Mouse (Mus musculus) embryonic stem cell, embryonic (primary cell): ENCODE measurements around the gene Aox3.

Source experiments
- CTCF ChIA-PET, 4 experiments: fragments of 300-600 bp in 2 of 4; fragments of 350-600 bp in 2 of 4; sonication (Branson Sonifier 250); formaldehyde crosslinking; loops; one replicate each; lab custom pipeline; 2022; ENCODE audit warnings: inconsistent platforms in 2 of 4; lab: Charles Lee
- POLR2A ChIA-PET, 4 experiments: fragments of 300-600 bp in 2 of 4; fragments of 350-600 bp in 2 of 4; sonication (Branson Sonifier 250); formaldehyde crosslinking; loops; one replicate each; lab custom pipeline; 2022; ENCODE audit warnings: antibody characterized with exemption in 4 of 4, inconsistent platforms in 1 of 4; lab: Charles Lee

Aox3 gene

DNA sequence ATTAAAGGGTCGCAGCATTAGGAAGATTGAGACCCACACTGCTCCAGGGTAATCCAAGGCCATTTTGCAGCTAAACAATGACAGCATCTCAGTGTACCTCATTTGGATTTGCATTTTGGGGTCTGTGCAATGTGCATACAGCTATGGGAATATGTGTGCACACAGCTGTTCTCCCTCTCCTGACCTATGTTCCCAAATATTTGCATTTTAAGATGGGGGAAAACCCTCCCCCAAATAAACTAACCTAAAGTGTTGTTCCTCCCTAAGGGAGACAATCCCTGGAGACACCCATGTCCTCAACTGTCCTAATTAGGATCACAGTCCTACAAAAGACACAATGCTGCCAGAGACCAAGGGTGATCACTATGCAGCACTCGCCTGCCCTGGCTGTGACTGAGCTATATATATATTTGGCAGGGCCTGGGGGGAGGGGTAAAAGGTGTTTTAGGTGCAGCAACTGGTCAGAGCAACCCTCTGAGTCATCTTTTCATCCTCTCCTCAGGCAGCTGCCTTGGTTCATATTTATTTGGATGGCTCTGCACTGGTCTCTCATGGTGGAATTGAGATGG lies 20.9 kb upstream of the Aox3 start:
- CTCF ChIA-PET: interaction anchor here in 1 of 4 experiments (0.5 kb wide), 1 partner anchor 179 kb away, joined by 5 read pairs; no protein-coding TSS in a partner anchor
- POLR2A ChIA-PET: no interaction called here

DNA sequence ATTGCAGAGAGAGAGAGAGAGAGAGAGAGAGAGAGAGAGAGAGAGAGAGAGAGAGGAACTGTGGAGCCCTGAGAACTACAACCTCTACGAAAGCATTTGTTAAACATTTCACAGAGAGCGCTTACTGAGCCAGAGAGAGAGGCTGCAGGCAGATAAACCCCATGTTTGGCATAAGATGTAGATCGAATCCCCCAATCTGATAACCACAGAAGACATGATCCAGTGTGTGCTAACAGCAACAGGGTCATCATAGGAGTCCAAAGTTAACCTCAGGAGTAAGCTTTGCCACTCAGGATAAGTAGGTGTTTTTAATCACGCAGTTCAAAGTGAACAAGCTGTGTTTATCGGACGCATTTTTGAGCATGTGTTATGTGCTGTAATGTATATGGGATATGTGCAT lies 15.6 kb upstream of the Aox3 start:
- ChIA-PET CTCF (no interaction called here), POLR2A (no interaction called here)

DNA sequence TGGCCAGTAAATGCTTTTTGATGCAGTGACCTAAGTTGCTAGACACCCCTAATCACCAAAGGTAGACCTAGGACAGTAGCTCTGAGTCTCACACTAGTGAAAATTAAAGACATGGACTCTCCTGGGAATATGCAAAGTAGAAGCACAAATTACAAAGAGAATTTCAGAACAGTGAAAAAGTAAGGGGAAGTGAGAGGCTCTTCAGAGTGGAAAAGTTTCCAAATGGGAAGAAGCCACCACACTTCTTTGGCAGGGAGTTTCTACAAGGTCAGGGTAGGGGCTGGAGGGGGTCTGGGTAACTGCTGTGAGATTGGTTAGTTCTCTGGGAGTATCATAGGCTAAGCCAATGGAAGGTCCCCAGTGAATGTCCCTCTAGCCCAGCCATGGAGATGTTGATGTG lies 13.8 kb upstream of the Aox3 start:
- ChIA-PET CTCF (no interaction called here), POLR2A (interaction anchor here in 1 of 4 experiments (0.6 kb wide), 1 partner anchor 649 kb away, joined by 4 read pairs; no protein-coding TSS in a partner anchor)

DNA sequence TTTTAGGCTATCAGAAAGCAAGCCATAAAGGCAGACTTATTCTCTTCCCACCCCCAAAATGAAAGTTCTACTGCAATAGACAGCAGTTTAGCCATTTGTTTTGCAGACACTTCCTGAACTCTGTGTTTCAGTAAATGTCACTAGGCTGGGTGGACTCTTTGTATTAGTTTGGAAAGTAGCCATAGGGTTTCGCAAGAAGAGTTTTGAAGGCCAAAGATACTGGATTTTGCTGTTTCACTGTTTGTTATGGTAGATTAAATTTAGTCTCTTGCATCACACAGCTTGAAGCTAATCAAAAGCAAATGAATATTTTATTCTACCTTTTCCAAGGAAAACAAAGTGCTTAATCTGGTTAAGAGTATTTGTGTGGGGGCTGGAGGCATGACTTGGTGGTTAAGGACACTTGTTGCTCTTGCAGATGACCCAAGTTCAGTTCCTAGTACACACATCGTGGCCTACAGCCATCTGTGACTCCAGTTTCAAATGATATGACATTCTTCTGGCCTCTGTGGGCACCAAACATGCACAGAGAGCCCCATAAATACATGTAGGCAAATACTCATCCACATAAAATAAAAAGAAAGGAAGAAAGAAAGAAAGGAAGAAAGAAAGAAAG lies 11.3 kb upstream of the Aox3 start:
- CTCF ChIA-PET: no interaction called here
- POLR2A ChIA-PET: interaction anchor here in 1 of 4 experiments (0.7 kb wide), 1 partner anchor 1136 kb away, joined by 3 read pairs; no protein-coding TSS in a partner anchor

DNA sequence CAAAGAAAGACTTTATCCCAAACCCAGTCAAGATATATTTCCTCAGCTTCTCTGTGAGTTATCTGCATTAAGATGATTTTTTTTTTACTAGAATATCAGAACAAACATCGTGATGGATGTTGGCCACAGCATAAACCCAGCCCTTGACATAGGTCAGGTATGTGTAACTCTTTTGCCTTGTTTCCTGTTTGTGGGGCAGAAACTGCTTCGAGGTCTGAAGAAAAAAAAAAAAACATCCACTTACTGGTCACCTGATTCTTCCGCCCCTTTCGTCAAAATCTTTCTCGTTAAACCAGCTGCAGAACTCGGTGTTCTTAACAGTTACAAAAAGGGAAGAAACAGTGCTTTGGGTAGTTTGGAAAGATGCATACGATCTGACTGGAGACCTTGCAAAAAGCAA lies 10.4 kb upstream of the Aox3 start:
- POLR2A ChIA-PET: interaction anchor here in 1 of 4 experiments (0.7 kb wide), 2 partner anchors 11 to 1136 kb away, joined by 3 read pairs; partner anchors contain the start of gene Aox3
- CTCF ChIA-PET: interaction anchor here in 1 of 4 experiments (0.6 kb wide), 1 partner anchor 722 kb away, joined by 4 read pairs; no protein-coding TSS in a partner anchor

DNA sequence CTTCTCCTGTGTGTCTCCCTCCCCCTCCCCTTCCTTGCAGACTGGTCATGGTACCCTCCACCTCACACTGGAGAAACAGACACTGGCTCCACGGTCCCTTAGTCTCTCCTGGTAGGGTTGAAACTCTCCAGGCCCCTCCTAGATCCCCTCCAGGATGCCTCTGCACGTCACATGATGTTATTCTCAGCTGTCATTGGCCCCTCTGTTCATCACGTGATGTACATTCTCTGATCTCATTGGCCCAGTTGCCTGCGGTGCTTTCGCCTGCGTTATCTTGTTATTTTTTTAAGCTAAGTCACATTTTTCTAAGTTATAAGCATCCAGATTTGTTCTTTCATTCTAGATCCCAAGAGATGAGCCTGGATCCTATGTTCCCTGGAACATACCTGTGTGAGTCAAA lies 7.2 kb upstream of the Aox3 start:
- CTCF ChIA-PET: no interaction called here
- POLR2A ChIA-PET: no interaction called here

DNA sequence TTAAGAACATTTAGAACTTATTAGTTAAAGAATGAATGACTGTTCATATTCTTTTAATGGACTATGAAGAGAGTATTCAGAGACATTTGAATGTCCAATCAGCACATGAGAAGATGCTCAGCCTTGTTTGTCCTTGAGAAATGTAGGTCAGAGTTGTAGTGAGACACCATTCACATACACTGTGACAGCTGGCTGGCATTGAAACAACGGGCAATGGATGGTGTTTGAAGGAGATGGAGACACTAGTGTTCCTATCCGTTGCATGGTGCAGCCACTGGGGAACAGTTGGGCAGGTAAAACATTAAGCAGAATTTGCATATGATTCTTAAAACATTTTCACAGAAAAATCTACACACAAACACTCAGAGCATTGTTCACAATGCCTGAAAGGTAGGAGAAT lies 5.9 kb upstream of the Aox3 start:
- CTCF ChIA-PET: no interaction called here

DNA sequence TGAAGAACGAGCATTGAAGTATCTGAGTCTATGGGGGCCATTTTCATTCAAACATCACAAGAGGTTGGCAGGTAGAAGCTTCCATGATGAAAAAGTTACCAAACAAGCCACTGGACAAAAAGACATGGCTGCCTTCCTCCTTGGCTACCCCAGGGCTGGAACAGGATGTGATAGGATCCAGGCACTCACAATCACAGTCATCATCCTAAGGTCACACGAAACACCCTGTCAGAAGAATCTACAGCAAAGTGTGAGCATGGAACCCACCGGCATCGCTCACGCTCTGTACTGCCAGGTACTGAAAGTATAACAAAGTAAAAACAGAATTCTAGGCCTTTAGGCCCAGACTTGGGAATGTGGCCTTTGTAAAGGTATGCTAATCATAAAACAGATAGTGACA lies 2.7 kb upstream of the Aox3 start:
- CTCF ChIA-PET: no interaction called here
- POLR2A ChIA-PET: no interaction called here

More for the DNA sequence above, 5.9 kb upstream of the Aox3 start:
- POLR2A ChIA-PET: no interaction called here

DNA sequence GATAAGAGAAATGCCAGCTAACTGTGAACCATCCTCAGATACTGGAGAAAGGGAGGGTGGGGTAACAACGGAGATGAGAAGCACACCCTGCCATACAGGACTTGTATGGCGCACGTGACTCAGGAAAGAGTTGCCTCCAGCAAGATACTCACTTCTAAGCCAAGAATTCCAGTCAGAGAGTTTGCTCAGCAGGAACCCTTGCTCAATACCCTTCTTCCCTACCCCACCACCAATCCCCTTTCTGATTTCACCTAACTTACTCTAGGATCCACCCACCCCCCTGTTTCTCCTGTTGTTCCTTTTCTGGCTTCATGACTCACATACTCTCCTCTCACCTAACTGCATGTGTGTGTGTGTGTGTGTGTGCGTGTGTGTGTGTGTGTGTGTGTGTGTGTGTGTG lies 1.6 kb upstream of the Aox3 start:
- ChIA-PET POLR2A (interaction anchor here in 1 of 4 experiments (0.6 kb wide), 1 partner anchor 36 kb away, joined by 3 read pairs; no protein-coding TSS in a partner anchor), CTCF (no interaction called here)

DNA sequence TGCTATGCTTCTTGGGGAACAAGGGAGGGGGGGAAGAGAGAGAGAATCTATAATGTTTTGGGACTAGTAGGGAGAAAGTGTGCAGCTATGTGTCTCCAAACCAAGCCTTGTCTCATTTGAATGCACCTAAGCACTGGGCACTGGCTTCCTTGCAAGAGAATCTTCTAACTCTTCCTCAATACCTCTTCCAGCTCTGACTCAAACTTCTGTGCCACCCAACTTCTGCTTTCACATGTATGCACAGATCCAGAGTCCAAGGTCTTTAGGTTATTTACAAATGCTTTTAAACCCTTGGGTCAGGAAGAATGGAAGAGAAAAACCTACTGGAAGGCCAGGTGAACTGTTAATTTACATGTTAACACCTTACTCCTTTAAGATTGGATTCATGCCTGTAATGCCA lies 511 bp downstream of the Aox3 start:
- ChIA-PET CTCF (interaction anchor here in 3 of 4 experiments (0.5 to 1.2 kb wide), 9 partner anchors 9 to 364 kb away, joined by 3 to 6 read pairs (median 3); no protein-coding TSS in a partner anchor), POLR2A (interaction anchor here in 2 of 4 experiments (0.5 to 1.3 kb wide), 3 partner anchors 11 to 1261 kb away, joined by 3 read pairs; no protein-coding TSS in a partner anchor)

DNA sequence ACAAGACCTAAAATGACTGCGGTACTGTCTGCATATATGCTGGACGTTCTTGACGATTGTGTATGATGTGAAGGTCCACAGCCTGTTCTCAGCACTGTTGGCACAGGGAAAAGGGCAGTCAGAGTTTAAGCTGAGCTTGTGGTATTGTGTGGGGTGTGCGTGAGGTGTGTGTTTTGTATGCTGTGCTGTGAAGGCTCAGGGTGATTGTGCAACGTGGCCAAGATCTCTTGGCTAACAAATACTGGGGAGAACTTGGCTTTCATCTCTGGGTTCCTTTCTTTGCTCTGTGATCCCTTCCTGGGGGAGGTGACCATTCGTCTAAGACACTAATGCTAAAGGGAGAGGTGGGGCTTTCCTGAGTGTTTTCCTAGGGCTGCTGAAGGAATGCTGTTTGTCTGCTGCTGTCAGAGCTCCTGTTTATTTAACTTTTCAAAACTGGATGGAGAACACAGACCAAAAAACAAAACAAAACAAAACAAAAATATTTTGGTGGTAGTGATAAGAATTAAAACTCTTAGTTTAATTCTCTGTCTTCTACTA lies 1.2 kb downstream of the Aox3 start:
- CTCF ChIA-PET: interaction anchor here in 1 of 4 experiments (1.0 kb wide), 1 partner anchor 182 kb away, joined by 3 read pairs; no protein-coding TSS in a partner anchor
- POLR2A ChIA-PET: interaction anchor here in 1 of 4 experiments (1.3 kb wide), 1 partner anchor 181 kb away, joined by 3 read pairs; no protein-coding TSS in a partner anchor

DNA sequence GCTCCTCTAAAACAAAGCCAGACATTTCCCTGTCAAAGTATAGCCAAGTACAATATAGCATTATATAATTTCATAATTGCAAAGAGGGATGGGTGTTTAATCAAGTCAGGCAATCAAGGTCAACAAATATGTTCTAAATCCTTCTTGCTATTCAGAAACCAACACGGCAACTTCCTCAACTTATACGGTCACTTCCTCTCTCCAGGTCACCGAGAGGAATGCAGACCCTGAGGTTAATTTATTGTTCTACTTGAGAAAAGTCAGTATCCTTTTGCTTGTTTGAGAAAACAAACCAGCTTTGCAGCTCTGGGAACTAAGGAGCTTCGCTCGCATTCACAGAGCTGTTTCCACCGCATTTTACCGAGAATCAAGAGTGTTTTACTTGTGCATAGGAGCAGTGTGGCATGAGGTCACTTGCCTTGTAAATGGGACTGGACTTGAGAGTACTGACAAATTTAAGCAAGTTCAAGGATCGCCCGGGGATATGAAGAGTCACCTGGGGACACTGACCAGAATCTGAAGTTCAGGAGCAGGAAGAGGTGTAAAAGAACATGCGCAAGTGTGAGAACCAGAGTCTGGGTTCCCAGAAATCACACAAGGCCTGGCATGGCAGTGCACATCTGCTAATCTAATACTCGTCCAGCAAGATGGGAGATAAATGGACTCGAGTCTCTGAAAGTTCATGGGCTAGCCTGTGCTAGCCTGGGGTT lies 1.9 kb downstream of the Aox3 start:
- POLR2A ChIA-PET: no interaction called here
- CTCF ChIA-PET: no interaction called here

DNA sequence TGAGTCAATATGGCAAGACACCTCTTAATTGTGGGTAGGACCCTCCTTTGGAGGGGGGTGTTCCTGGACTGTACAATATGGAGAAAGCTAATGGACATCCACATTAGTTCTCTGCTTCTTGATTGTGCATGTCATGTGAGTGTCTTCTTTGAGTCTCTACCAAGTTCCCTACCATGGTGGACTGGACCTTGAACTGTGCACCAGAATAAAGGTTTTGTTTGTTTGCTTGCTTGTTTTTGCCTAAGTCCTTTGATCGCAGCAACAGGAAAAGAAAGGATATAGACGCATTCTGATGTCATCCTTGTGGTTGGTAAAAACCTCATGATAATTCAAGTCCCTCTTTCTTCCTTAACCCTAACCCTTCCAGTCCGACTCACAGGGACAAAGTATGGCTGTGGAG lies 5.3 kb downstream of the Aox3 start:
- ChIA-PET POLR2A (no interaction called here), CTCF (interaction anchor here in 1 of 4 experiments (0.6 kb wide), 1 partner anchor 24 kb away, joined by 4 read pairs; no protein-coding TSS in a partner anchor)

DNA sequence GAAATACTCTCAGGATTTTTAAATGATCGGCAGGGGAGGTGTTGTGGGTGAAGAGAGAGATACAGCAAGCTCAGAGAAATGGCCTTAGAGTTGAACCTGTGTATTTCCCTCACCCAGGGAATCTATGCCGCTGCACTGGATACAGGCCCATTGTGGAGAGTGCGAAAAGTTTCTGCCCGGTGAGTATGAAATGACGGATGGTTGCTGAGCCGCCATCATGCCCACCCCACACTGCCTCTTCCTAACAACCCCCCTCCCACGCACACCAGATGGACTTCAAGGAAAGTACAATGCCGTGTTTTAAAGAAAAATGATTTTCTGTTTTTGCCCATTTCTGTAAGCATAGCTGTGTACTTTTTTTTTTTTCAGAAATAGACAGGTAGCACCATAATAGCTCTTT lies 12.0 kb downstream of the Aox3 start:
- CTCF ChIA-PET: no interaction called here
- POLR2A ChIA-PET: interaction anchor here in 1 of 4 experiments (1.1 kb wide), 1 partner anchor 19 kb away, joined by 3 read pairs; no protein-coding TSS in a partner anchor

DNA sequence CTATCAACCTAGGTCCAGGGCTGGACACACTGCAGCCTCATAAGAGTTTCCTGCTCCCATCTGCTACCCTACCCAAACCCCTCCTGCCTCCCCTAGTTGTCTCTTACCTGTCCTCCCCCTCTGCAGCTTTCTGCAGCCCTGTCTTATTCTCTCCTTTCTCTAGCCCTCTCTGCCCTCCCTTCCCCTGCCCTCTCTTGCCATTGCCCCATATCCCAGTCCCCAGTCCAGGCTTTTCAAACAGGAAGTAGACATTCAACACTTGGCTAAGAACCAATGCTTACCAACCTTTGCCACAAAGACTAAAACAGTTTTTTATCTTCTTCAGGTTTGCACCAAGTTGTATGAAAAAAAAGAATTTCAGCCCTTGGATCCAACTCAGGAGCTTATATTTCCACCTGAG lies 25.0 kb downstream of the Aox3 start:
- ChIA-PET POLR2A (interaction anchor here in 1 of 4 experiments (0.6 kb wide), 1 partner anchor 225 kb away, joined by 3 read pairs; no protein-coding TSS in a partner anchor), CTCF (interaction anchor here in 3 of 4 experiments (0.6 to 1.7 kb wide), 5 partner anchors 13 to 484 kb away, joined by 3 to 7 read pairs (median 4); no protein-coding TSS in a partner anchor)

DNA sequence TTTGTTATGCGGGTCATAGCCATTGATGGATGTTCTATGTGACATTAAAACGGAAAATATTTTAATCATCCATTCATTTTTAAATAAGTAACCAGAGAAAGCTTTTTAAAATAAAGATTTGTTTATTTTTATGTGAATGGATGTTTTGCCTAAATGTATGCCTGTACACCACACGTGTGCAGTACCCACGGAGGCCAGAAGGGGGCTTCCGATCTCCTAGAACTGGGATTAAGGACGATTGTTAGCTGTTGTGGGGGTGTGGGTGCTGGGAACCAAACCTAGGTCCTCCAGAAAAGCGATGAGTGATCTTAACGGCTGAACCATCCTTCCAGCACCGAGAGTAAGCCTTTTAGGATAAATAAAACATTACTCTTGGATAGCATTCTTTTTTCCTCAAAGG lies 26.1 kb downstream of the Aox3 start:
- ChIA-PET CTCF (interaction anchor here in 2 of 4 experiments (0.7 to 1.7 kb wide), 3 partner anchors 12 to 158 kb away, joined by 3 to 4 read pairs (median 4); no protein-coding TSS in a partner anchor), POLR2A (interaction anchor here in 1 of 4 experiments (0.9 kb wide), 1 partner anchor 243 kb away, joined by 3 read pairs; no protein-coding TSS in a partner anchor)

DNA sequence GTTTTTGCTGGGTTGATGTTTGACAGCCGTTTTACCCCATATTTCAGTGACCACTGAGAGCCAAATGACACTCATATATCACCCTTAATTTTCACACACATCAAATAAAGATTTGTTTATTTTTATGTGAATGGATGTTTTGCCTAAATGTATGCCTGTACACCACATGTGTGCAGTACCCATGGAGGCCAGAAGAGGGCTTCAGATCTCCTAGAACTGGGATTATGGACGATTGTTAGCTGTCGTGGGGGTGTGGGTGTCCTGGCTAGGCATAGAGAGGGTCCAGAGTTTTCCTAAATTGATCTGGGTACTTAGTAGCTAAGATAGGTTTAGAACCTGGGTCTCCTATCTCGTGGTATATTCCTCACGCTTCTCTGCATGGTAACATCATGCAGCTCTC lies 27.7 kb downstream of the Aox3 start:
- CTCF ChIA-PET: interaction anchor here (0.6 to 1.4 kb wide), 7 partner anchors 10 to 156 kb away, joined by 3 to 8 read pairs (median 3); partner anchors contain the start of gene Aox3 (in 1 of the 4)
- POLR2A ChIA-PET: no interaction called here

DNA sequence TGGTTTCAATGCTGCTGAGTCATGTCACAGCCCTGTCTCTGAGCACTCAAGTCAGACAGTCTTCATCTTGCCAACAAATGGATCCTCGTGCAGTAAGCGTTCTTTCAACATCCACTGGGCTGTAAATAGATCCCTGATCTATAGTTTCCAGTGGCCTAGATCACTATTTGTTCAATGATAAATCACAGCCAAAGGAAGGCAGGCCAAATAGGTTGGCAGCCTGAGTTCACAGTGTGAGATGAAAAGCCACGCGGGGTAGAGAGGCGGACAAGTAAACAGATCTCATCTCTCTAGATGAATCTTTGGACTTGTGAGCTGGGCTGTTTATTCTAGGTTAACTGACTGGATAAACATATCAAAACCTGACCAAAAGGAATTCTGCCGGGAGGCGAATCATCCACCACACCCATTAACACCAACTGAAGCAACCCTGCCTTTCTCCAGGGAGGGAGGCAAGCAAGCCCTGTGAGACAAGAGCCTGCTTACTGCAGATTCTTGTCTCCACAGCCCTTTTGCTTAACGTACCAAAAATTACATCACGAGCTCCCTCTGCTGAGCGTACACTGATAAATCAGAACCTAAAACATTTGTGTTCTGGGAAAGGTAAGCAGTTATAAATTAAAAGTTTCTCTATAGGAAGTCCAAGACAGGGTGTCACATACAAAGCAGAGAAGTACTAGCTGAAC lies 31.6 kb downstream of the Aox3 start:
- CTCF ChIA-PET: interaction anchor here in 3 of 4 experiments (0.5 to 1.6 kb wide), 9 partner anchors 8 to 1033 kb away, joined by 3 to 7 read pairs (median 4); no protein-coding TSS in a partner anchor
- POLR2A ChIA-PET: interaction anchor here in 2 of 4 experiments (0.8 to 2.0 kb wide), 4 partner anchors 19 to 300 kb away, joined by 3 to 4 read pairs (median 3); partner anchors contain the start of gene Nif3l1 (in 1 of the 2)
